Mouse (Mus musculus) cerebellum, postnatal 14 days (tissue): Measurements from ENCODE around the gene Ryk.
"Not testable (repeated sequence)": the region's sequence is repeated elsewhere in the genome, so short reads cannot be mapped to it uniquely, and the experiment has no call there.

Source experiments
- DNase-seq, 2 experiments: peaks; one replicate each; pipeline ENCODE4 v3.0.0; 2021; ENCODE audit warnings: mixed read lengths in 2 of 2

Ryk gene

DNA sequence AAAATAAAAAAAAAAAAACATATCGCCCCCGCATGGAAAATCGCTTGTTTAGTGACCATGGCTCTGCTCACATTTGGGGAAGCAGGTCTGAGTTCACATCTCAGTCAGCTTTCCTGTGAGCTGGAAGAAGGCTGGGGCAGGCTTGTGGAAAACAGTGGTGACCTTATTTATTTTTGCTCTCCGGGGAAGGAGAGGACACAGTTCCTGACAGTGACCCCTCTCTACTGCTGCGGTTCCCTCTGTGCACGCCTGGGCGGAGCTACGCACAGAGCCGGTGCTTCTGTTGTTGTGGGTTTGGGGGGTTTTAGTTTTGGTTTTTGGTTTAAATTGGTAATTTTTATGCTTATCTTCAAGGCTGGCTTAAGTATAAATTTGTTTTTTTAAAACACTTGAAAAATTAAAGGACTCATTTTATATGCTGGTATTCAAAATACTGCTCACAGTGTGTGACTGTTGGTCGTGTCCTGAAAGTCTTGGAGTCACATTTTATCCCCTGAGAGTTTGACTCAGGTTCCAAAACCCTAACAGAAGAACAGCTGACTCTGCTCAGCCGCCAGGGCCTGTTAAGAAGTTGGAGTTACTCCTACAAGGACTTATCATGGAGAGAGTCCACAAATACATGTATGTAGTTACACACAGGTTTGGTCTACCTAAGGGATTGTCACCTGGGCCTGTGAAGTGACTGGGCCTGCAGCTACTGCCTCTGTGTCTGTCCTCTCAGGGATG, 73.0 kb downstream of the Ryk start:
- no peak for DNase-seq

DNA sequence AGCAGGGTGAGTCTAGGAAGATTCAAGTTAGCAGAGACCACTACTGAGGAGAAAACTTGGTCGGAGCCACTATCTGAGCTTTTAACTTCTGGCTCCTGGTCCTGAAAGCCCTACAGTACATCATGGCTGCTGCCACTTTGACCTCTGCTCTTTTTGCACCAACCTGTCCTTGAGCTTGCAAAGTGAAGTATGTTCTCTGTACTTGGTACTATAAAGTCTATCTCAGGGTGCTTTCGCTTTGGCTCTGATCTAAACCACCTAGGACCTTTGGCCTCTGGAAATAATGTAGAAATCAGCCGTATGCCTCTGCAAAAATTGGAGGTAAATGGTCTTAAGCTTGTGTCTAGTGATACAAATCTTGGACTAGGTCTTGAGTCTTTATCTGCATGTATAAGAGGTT, 76.8 kb downstream of the Ryk start:
- DNase-seq, result no peak

- DNase-seq, result no peak
Observed at GRCm38 (mm10) chr9:102912516-102913035, 77.9 kb downstream of the Ryk start.

- not testable (repeated sequence) for DNase-seq
Observed at GRCm38 (mm10) chr9:102913597-102913996, 78.9 kb downstream of the Ryk start.

DNA sequence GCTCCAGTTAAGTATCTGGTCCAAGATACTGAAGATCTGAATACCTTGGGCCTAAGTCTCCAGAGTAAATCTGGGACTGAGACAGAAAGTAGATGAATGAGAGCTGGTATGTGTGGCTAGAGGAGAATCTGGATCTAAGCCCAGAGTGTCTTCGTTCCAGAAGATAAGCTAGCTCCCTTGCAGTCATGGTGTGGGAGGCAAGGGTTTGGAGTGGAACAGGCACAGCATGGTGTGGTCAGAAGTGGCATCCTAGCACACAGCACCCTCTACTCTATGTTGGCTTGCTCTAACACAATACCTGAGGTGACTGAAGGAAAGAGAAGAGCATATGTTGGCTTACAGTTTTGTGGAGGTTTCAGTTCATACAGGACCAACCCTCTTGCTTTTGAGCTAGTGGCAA, 79.9 kb downstream of the Ryk start:
- peak in 1 of 2 experiments; percentile 25 for DNase-seq

- DNase-seq, result no peak
Observed at GRCm38 (mm10) chr9:102915292-102915854, 80.7 kb downstream of the Ryk start.

DNA sequence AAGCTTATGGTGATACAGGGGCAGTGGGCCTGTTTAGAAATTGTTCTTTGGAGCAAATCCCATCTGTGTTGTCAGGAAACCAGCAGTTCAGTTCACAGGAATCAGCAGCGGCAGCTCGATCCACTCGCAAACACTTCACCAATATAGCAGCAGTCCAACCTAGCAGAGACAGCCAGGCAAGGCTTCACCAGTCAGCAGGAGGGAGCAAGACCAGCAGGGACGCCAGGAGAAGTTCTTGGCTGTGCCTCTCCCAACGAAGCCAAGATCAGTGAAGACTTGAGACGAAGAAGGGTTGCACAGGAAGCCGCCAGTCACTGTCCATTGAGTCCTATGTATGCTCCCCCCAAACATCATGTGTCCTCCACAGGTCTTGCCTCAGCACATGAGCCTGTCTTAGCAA, 81.4 kb downstream of the Ryk start:
- no peak for DNase-seq

- no peak for DNase-seq
Observed at GRCm38 (mm10) chr9:102917532-102918129, 82.9 kb downstream of the Ryk start.

DNA sequence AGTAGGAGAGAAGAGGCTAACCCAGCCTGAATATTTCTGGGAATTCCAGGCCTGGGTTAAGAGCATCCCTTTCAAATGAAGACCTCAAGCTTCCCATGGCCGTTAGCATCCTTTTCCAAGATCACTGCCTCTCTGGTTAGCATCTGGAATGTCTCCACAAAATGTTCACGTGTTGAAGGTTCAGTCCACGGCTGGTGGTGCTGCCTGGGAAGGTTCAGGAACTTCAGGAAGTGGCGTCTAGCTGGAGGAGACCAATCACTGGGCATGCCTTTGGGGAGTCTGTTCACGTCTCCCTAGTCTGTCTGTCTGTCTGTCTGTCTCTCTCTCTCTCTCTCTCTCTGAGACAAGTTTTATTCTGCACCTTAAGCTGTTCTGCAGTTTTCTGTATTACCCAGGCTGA, 84.8 kb downstream of the Ryk start:
- no peak for DNase-seq

DNA sequence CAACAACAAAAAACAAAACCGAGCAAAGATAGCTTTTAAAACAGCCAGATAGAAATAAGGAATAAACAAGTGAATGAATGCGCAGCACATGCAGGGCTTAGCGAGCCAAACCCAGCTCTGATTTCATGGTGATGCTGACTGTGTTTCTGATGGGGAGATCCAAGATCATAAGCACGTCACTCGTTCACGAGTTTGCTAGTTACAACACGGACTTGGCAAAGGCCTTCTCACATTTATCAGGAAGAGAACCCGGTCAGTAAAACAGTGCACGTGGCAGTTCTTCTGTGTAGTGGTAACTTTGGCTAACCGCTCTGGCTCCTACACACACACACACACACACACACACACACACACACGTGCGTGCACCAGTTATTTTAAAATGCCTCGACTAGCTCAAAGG, 87.1 kb downstream of the Ryk start:
- no peak for DNase-seq

DNA sequence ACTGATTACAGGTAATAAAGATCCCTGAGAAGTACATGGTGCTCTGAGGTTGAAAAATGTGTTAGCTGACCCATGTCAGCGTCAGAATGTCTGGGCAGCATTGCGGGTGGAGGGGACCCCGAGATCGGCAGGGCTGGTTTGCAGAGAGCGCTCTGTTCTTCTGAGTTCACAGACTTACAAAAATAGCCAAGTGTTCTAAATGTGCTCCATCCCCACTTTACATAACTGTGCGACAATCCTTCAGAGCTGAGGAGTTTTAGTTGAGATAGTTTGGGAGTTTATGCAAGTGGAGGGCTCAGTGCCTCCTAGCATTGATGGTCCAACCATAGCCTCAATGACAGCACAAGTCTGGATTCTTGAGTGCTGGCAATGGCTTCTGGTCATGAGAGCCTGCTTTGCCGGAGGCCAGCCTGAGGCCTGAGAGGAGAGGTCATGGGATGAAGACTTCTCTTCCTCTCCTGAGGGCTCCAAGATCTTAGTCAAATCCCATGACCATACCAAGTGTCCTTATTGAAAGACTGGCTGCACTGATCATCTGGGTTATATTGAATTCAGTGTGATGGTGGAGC, 88.2 kb downstream of the Ryk start:
- DNase-seq, result no peak

DNA sequence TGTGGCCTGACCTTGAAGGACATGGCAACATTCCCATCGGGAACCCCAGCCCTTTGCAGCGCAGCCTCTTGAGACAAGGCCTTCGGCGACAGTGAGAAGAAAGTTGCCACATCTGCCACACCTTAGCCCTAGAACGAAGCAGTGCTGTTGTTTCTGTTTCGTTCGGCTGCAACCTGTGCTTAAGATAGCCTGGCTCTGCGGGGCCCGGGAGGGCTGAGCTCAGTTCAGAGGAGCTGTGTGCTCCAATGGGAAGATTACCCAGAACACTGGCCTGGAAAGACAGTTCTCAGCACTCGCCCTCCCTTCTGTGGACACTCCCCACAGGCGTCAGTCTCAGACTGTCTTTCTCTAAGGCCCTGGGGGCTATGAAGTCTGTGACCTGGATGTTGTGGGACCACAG, 89.1 kb downstream of the Ryk start:
- DNase-seq, result no peak

DNA sequence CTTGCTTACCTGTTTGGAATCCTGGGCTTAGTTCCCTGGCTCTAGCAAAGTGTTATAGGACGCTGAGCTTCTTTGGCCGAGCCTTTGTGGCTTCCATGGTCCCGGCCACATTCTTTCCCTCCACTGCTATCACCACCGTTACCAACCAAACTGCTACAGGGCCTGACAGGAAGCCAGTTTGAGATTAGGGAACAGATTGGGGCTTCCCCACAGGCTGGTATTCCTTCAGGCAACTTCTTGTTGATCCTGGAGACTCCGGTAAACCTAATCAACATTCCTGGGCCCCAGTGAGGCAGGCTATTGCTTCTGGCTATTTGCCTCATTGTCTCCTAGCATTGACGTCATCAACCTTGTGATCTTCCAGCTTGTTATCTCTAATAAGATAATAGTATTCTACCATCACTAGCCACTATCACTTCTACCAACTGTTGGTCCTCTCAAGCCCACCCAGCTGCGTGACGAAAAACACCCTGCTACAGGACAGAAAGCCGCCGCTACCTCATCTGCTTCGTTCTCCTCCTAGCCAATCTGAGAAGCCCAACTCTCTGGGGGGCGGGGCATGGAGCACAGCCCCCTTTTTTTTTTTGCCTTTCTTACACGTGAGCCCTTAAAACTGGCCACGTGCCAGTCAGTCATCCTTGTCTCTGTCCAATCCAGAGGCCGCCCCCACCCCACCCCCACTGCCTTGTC, 90.1 kb downstream of the Ryk start:
- no peak for DNase-seq

GRCm38 (mm10) chr9:102926137-102926536, 91.4 kb downstream of the Ryk start:
- no peak for DNase-seq

DNA sequence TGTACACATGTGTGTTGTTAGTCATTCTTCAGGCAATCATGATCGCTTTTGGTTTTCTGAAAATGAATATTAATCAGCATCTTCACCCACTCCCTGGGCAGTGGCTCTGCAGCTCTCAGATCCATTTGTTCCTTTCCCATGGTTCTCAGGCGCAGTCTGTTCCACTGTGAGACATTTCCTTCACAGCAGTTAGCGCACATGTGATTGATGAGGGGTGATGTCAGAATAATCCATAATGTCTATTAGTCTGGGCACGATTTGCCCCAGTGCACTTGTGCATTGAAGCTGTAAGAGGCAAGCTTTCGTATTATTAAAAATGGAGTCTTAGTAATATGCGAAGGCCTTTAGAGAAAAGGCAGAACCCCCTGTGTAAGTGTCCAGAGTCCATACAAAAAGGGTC, 95.1 kb downstream of the Ryk start:
- no peak for DNase-seq

DNA sequence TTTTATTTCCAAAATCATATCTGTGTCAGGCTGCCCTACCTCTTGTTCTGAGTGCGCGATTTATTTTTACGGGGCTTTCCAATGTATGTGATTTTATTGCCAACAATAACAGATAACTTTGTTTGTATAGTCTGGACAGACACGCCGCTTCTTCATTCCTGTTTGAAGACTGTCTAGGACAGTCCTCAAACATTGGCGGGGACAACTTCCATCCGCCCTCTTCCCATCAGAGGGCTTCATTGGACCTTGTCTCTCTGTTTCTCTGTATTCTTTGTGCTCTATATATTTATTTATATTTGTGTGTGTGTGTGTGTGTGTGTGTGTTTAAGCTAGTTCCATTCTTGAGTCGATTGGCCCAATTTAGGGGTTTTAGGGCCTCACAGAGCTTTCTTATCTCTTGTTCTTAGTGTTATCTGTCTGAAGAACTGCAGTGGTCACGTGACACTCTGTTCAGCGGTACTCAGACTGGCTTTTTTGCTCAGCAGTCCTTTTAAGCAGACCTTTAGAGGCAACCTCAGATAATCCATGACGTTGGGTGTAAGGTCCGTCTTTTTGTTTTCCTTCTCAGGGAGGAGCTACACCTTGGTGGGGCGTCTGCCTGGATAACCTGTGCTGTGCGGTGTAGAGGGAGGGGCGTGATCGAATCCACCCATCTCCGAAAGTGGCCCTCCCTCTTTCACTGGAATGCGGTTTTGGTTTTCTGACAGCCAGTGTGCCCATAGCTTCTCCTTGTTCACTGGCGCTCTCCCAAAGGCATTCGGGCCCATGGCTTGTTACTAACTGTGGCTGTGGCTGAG, 99.4 kb downstream of the Ryk start:
- DNase-seq, result no peak

- peak; percentile 43 to 55 for DNase-seq
Observed at GRCm38 (mm10) chr9:102942221-102942620, 107.5 kb downstream of the Ryk start.

GRCm38 (mm10) chr9:102944891-102945290, 110.2 kb downstream of the Ryk start:
- no peak for DNase-seq

DNA sequence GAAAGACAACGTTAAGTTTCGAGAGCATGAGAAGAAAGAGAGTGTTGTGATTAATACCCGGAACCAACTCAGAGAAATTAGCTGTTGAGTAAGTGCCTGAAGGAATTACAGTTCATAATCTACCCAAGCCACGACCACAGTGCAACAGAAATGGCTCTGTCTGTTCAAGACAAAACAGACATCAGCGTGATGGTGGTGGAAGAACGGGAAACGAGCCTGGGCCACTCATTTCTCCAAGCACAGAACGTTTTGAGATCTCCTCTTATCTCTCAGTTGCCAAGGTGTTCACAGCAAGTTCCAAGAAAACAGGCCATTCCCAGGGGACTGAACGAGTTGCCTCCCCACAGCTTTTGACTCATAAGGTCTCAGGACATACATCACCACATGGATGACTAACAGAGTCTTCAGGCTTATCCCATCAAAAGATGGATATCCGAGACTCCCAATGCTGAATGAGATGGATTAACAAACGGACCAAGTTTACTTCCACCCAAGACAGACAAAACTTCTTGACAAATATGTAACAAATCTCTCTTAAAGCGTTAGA, 111.8 kb downstream of the Ryk start:
- DNase-seq, result no peak

- no peak for DNase-seq
Observed at GRCm38 (mm10) chr9:102948706-102949105, 114.0 kb downstream of the Ryk start.

- no peak for DNase-seq
Observed at GRCm38 (mm10) chr9:102951091-102951994, 116.6 kb downstream of the Ryk start.
